Mouse (Mus musculus) cerebellum, postnatal 10 days (tissue): ENCODE measurements around the gene Tatdn2.
"Not testable (repeated sequence)": the region's sequence is repeated elsewhere in the genome, so short reads cannot be mapped to it uniquely, and the experiment has no call there.

Experiments used
- DNase-seq, 2 experiments: peaks; one replicate each; pipeline ENCODE4 v3.0.0; 2021; ENCODE audit warnings: mixed read lengths in 2 of 2

The Tatdn2 gene

GRCm38 (mm10) chr6:113696582-113697221 is at the start of gene Tatdn2:
Tatdn2 (plus strand) TSS chr6:113697050.
- peak; percentile 95 to 97 for DNase-seq

DNA sequence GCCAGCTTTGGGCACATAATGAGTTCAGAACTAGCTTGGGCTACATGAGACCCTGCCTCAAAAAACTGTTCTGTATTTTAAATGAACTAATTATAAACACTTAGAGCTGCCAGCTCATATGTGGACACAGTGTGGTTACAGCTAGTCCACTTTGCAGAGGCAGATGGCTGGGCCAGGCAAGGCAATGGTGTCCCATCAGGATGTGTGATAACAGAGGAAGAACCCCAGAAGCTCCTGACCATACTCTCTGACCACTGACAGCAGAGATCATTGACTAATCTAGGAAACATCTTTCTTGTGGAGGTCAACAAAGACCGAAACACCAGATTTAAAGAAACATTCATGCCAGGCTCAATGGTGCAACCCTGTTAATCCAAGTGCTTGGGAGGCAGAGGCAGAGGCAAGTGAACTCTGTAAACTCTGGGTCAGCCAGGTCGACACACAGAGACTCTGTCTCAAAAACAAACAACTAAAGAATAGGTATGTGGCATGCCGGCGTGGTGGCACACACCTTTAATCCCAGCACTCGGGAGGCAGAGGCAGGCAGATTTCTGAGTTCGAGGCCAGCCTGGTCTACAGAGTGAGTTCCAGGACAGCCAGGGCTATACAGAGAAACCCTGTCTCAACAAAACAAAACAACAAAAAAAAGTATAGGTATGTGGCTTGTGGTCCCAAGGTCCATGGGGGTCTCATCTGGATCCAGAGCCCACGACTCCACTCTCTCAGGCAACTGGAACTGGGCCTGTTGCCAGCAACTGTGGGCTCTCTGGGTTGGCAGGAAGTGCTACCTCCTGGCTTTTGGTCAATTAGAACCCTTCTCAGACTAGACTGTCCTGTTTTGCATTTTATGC is 47.3 kb upstream of the Tatdn2 start:
- peak; percentile 21 to 37 for DNase-seq

GRCm38 (mm10) chr6:113650197-113650640 is 46.6 kb upstream of the Tatdn2 start:
- DNase-seq, result no peak

GRCm38 (mm10) chr6:113651626-113652025 is 45.2 kb upstream of the Tatdn2 start:
- no peak for DNase-seq

GRCm38 (mm10) chr6:113653551-113653950 is 43.3 kb upstream of the Tatdn2 start:
- DNase-seq, result no peak

DNA sequence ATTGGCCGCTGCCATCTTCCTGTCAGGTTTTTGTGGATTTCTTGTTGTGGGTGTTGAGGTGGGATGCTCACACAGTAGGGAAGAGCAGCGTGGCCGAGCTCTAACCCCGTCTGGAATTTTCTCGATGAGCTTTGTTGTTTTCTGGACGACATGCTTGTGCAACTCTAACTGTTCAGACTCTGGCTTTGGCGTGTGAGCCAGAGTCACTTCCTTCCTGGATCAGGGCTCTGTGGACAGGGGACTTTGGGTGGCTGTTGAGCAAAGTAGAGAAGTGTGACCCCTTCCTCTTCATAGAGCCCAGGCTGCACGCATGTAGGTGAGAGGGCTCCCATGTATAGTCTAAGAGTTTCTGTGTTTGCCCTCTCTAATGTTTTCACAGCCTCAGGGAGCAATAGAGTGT is 42.7 kb upstream of the Tatdn2 start:
- DNase-seq, result no peak

DNA sequence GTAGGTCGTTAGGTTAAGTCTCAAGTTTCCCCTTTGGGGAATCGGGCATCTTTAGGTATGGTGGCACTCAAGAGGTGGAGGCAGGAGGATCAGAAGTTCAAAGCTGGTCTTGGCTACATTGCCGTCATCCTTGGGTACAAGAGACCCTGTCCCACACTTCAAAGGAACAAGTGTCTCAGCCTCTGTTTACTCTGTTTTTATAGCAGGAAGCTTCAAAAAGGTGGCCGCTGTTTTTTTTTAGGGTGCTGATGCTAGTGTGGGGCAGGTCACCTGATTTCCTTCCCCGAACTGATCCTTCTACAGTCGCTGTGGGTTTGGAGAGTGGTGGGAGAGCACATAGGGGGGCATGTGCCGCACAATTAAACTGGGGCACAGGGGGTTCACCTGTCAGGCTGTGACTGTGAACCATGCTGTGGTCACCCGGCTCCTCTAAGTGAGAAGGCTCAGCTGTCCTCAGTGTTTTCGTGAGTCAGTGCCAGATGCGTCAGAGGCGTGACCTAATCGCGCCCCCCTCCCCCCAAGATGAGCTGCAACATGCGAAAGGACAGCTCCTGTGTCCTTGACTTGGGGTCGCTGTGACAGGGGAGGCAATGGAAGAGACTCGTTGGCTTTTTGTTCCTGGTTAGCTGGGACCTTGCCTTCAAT is 42.0 kb upstream of the Tatdn2 start:
- DNase-seq, result no peak

- no peak for DNase-seq
These were observed 41.4 kb upstream of the Tatdn2 start for GRCm38 (mm10) chr6:113655475-113655874.

- no peak for DNase-seq
These were observed 40.0 kb upstream of the Tatdn2 start for GRCm38 (mm10) chr6:113656847-113657246.

- DNase-seq, result no peak
These were observed 38.6 kb upstream of the Tatdn2 start for GRCm38 (mm10) chr6:113658226-113658625.

DNA sequence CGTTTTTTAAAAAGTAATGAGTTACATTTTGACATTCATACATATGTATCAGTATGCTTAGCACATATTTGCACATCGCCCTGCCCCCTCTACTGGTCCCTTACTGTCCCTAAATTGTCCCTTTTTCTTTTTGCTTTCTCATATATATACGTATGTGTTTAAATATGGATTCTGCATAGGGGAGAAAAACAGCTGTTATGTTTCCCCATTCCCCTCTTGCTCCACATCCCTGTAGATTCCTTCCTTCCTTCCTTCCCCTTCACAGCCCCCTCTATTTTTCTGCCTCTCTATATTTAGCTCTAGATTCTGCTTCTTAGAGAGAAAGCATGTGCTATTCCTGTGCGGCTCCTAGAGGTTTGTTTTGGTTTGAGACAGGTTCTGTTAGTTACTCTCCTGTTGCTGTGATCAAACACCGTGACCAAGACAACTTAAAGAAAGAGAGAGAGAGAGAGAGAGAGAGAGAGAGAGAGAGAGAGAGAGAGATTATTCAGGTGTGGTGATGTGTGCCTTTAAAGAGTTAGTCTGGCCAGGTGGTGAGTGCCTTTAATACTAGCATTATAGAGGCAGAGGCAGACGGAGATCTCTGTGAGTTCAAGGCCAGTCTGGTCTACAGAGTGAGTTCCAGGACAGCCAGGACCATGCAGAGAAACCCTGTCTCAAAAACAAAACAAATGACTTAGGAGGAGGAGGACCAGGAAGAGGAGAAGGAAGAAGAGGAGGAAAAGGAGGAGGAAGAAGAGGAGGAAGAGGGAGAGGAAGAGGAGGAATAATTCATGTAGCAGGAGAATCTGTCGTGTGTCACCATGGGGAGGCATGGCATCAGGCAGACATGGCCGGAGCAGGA is 37.0 kb upstream of the Tatdn2 start:
- DNase-seq, result no peak

GRCm38 (mm10) chr6:113660492-113661352 is 36.1 kb upstream of the Tatdn2 start:
- no peak for DNase-seq

- peak; percentile 34 to 35 for DNase-seq
These were observed 35.3 kb upstream of the Tatdn2 start for GRCm38 (mm10) chr6:113661353-113662241.

DNA sequence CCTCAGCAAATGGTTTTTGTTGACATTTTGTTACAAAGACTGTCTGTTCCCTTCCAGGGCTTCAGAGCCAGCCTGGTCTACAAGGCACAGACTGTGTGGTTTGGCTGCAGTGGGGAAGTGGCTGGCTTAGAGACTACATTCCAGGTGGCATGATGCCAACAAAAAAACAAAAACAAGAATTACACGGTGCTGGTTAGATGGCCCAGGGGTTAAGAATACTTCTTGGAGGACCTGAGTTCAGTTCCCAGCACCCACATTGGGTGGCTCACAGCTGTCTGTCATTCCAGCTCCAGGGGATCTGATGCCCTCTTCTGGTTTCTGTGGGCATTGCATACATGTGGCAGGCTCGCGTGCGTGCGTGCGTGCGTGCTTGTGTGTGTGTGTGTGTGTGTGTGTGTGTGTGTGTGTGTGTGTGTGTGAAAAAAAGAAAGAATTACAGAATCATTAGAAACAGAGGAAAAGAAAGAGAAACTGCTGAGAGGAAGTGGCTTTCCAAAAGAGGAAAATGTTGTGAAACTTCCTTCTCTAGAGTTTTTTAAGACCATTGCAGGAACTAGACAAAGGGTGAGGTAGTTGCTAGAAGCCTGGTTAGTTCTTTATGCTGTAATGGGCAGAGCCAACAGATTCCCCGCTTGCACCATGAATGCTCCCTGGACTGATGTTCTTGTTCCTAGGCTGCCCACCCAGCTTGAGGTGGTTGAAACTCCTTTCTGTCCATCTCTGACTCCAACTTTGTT is 33.7 kb upstream of the Tatdn2 start:
- DNase-seq, result peak in 1 of 2 experiments; percentile 19

- no peak for DNase-seq
These were observed 32.5 kb upstream of the Tatdn2 start for GRCm38 (mm10) chr6:113664305-113664704.

- no peak for DNase-seq
These were observed 29.2 kb upstream of the Tatdn2 start for GRCm38 (mm10) chr6:113667611-113668122.

GRCm38 (mm10) chr6:113668287-113669154 is 28.3 kb upstream of the Tatdn2 start:
- no peak for DNase-seq

- DNase-seq, result no peak
These were observed 27.0 kb upstream of the Tatdn2 start for GRCm38 (mm10) chr6:113669821-113670220.

- DNase-seq, result not testable (repeated sequence)
These were observed 24.8 kb upstream of the Tatdn2 start for GRCm38 (mm10) chr6:113672029-113672428.
